Mouse (Mus musculus) left cerebral cortex, adult 2 months (tissue): ENCODE measurements at regions not wholly inside any gene's neighbourhood (a gene's known extent, or its start where the extent isn't known, plus 50 kb on each side); places are given as distances from the start of the nearest gene placed in this dataset.

Experiments
- DNase-seq, 2 experiments: peaks; one replicate each; pipeline ENCODE4 v3.0.0; 2021 to 2022; ENCODE audit warnings: low spot score in 2 of 2, mixed read lengths in 1 of 2; ENCODE audit errors: extremely low spot score in 1 of 2
- H3K27ac ChIP-seq: fragments of 200-600 bp; 2 replicates; pipeline ENCODE4 v1.8.1; 2022
- H3K4me3 ChIP-seq: fragments of 200-600 bp; 2 replicates; pipeline ENCODE4 v1.8.1; 2022
- CTCF ChIP-seq: fragments of 200-600 bp; IDR thresholded peaks from 2 replicates; pipeline ENCODE4 v1.8.1; 2022; ENCODE audit warnings: antibody characterized with exemption, mild to moderate bottlenecking, moderate library complexity
- intact Hi-C: fragments of 180-260 bp; cut with DNase I; formaldehyde crosslinking; loops from one replicate; pipeline ENCODE4 v1.15.1; 2025

DNA sequence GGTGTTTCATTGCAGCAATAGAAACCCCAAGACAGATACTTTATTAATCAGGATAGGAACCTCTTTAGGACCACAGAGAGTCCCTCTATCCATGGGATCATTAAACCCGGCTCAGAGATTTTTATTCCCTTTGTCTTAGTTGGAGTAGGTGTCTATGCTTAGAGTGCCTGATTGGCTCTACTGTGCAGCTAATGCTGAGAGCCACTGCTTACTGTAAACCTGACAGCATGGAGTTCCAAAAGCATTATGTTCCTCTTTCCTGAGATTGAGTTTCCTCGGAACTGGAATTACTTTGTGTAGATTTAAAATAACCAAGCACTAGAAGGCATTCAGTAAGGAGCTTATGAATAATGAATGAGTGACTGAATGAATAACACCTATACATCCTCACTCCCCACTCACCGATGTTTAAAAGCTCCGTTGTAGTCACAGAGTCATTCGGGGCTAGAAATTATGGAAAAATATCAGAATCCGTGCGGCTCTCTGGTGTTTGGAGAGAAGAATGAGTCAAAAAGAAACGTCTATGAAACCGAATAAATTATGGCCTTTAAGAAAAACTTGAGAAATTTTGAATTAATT, 200.8 kb downstream of the Gm5426 start:
- intact Hi-C loops = loop anchor here (10.0 kb wide), 1 partner anchor 738 kb away; no protein-coding TSS in a partner anchor
- DNase-seq = no peak
- no peak overlapping the region for H3K27ac ChIP-seq
- TF ChIP-seq CTCF = no peak
- no peak overlapping the region for H3K4me3 ChIP-seq

- no peak overlapping the region for H3K4me3 ChIP-seq
- H3K27ac ChIP-seq = no peak overlapping the region
- intact Hi-C loops = loop anchor here (10.0 kb wide), 1 partner anchor 737 kb away; no protein-coding TSS in a partner anchor
- no peak for DNase-seq
- TF ChIP-seq CTCF = no peak
Observed at GRCm38 (mm10) chr10:96337797-96338608, 201.6 kb downstream of the Gm5426 start.

DNA sequence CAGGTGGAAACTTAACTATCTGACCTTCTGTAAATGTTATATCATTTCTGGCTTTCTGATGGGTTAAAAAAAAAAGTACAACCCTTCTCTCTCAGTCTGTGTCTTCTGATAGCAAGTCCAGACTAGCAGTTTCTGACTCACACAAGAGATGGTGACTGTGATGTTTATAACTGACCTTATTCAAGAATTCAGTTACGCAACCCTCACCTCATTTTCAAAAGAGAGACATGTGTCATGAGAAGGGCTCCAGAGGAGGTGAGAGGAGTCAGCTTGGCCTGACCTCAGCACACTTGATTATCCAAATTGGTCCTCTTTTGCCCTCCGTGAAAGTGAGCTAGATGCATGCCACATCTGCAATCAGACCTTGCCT, 202.2 kb downstream of the Gm5426 start:
- Histone ChIP-seq H3K27ac (no peak overlapping the region), H3K4me3 (no peak overlapping the region)
- no peak for DNase-seq
- no peak for TF ChIP-seq CTCF
- intact Hi-C loops = loop anchor here (10.0 kb wide), 1 partner anchor 736 kb away; no protein-coding TSS in a partner anchor

DNA sequence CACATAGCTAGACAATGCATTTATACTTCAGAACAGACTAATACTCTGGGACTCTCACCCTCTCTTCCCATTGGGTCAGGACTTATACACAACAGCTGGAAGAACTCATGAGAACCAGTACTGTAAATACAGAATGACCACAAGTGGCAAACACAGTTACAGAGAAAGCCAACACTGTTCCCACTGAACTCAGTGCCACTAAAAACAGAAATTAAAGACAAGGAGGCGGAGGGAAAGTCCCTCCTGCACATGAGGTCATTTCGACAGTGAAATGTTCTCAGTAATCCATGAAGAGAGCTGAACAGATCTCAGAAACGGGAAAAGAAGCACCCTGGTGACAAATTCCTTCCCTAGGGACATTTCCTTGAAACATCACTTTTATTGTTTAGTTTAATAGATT, 206.1 kb downstream of the Gm5426 start:
- no peak for DNase-seq
- intact Hi-C loops = no loop called here
- no peak overlapping the region for H3K27ac ChIP-seq
- TF ChIP-seq CTCF = no peak
- no peak overlapping the region for H3K4me3 ChIP-seq

DNA sequence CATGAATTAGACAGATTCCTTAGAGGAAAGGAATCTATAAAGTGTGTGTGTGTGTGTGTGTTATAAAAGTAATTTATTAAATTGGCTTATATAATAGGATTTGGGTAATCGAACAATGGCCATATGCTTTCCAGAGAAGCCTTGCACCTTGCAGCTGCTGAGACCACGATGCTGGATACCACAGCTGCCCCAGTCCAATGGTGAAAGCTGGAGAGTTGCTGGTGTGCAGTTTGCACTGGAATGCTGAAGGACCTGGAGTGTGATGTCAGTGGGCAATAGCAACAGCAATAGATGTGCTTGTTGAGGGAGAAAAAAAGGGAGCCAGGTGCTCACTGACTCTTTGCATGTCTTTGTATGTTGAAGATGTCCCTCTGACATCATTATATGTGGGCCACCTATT, 207.3 kb downstream of the Gm5426 start:
- Histone ChIP-seq H3K27ac (no peak overlapping the region), H3K4me3 (no peak overlapping the region)
- DNase-seq = no peak
- intact Hi-C loops = no loop called here
- TF ChIP-seq CTCF = no peak

DNA sequence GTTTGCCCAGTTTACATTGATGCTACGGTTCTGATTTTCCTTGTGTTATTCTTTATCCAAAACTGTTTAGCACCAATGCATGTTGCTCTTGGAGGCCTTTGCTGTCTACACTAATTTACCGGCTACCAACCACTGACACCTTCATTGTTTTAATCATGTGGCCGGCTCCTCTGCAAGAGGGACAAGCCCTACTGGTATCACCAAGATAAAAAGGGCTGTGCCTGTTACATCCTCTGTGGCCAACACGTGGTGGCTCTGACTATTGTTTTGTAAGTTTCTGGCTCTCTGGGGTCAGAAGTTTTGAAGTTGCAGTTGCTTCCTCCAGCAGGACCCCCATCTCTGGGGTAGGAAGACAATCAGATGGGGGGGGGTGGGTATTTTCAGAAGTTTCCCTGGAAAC, 214.3 kb downstream of the Gm5426 start:
- no peak for TF ChIP-seq CTCF
- intact Hi-C loops = no loop called here
- H3K27ac ChIP-seq = no peak overlapping the region
- DNase-seq = no peak
- no peak overlapping the region for H3K4me3 ChIP-seq

- intact Hi-C loops = no loop called here
- Histone ChIP-seq H3K4me3 (no peak overlapping the region), H3K27ac (no peak overlapping the region)
- DNase-seq = no peak
- no peak for TF ChIP-seq CTCF
Observed at GRCm38 (mm10) chr10:96351320-96351719, 214.9 kb downstream of the Gm5426 start.

GRCm38 (mm10) chr10:96356980-96357624, 220.7 kb downstream of the Gm5426 start:
- DNase-seq = no peak
- no peak overlapping the region for H3K27ac ChIP-seq
- TF ChIP-seq CTCF = no peak
- intact Hi-C loops = no loop called here
- H3K4me3 ChIP-seq = no peak overlapping the region

- no peak for TF ChIP-seq CTCF
- no peak for DNase-seq
- Histone ChIP-seq H3K4me3 (no peak overlapping the region), H3K27ac (no peak overlapping the region)
- intact Hi-C loops = no loop called here
Observed at GRCm38 (mm10) chr10:96357632-96358031, 221.2 kb downstream of the Gm5426 start.

DNA sequence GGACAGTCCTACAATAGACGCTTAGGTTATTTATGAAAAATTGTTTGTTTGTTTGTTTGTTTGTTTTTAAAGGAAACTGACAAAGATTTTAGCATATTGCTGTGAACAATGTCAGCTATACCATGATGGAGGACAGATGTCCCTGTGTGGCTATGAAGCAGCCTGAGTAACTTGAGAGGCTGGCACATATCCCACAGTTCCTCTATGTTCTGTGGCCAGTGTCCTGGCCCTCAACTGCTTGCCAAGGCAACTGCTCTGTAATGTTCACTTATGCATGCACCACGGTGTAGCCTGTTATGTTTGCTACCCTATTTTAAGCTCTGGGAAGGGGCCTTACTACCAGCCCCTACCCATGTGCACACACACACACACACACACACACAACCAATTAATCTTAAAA, 222.6 kb downstream of the Gm5426 start:
- no peak for DNase-seq
- no peak for TF ChIP-seq CTCF
- Histone ChIP-seq H3K4me3 (no peak overlapping the region), H3K27ac (no peak overlapping the region)
- intact Hi-C loops = no loop called here

GRCm38 (mm10) chr10:96362211-96362610, 225.8 kb downstream of the Gm5426 start:
- no peak overlapping the region for H3K27ac ChIP-seq
- DNase-seq = no peak
- no peak for TF ChIP-seq CTCF
- no peak overlapping the region for H3K4me3 ChIP-seq
- intact Hi-C loops = no loop called here

DNA sequence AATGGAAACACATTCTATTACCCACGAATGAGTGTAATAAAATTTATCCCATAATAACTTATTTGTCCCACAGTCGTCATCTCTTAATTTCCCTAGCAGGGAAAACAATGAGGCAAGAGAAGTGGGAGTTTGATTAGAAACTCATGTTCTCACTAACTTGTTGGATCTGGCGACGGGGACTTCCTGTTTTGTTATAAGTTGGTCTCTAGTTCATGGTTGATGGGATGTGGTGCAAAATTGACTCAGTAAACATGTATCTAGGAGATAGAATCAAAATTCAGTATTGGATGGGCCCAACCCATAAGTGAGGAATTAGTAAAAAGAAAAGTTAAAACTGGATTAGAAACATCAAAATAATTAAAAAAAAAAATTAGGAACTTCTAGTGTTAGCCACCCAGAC, 227.5 kb downstream of the Gm5426 start:
- no peak for TF ChIP-seq CTCF
- Histone ChIP-seq H3K4me3 (no peak overlapping the region), H3K27ac (no peak overlapping the region)
- intact Hi-C loops = no loop called here
- DNase-seq = no peak
